Mouse (Mus musculus): ENCODE measurements around the gene Slc38a7.
"Not testable (repeated sequence)": the region's sequence is repeated elsewhere in the genome, so short reads cannot be mapped to it uniquely, and the experiment has no call there.

Gene Slc38a7

GRCm38 (mm10) chr8:95807331-95807843 lies 46.0 kb downstream of the Slc38a7 start, which contains the start of gene Cnot1:
Gene Cnot1 (minus strand): TSS chr8:95807464.
- DNase-seq (ENCODE audit: low spot score), result peak; percentile 97

- DNase-seq (ENCODE audit: low spot score), result no peak
Measured at GRCm38 (mm10) chr8:95806461-95807191, 46.7 kb downstream of the Slc38a7 start.

- DNase-seq (ENCODE audit: low spot score), result no peak
Measured at GRCm38 (mm10) chr8:95805482-95805881, 47.9 kb downstream of the Slc38a7 start.

GRCm38 (mm10) chr8:95802231-95802630 lies 51.1 kb downstream of the Slc38a7 start:
- no peak for DNase-seq (ENCODE audit: low spot score)

GRCm38 (mm10) chr8:95801476-95802064 lies 51.8 kb downstream of the Slc38a7 start:
- DNase-seq (ENCODE audit: low spot score), result no peak

- DNase-seq (ENCODE audit: low spot score), result no peak
Measured at GRCm38 (mm10) chr8:95800353-95800752, 53.0 kb downstream of the Slc38a7 start.

- DNase-seq (ENCODE audit: low spot score), result no peak
Measured at GRCm38 (mm10) chr8:95799891-95800290, 53.4 kb downstream of the Slc38a7 start.

GRCm38 (mm10) chr8:95799117-95799516 lies 54.2 kb downstream of the Slc38a7 start:
- no peak for DNase-seq (ENCODE audit: low spot score)

GRCm38 (mm10) chr8:95795333-95796061 lies 57.8 kb downstream of the Slc38a7 start:
- DNase-seq (ENCODE audit: low spot score), result not testable (repeated sequence)

Measured in layer of hippocampus, adult 9-10 months (tissue).